Mouse (Mus musculus) heart, adult 2 months (tissue): Measurements from ENCODE around the gene Slc35f3. TPM values are rescaled to one million over a fixed set of nuclear protein-coding genes. Genes with fewer than 3 reads are reported as not detected.

ENCODE experiments used
- DNase-seq, 2 experiments: peaks; one replicate each; pipeline ENCODE4 v3.0.0; 2021
- H3K27ac ChIP-seq: fragments of 200-600 bp; 2 replicates; pipeline ENCODE4 v1.8.1; 2022
- H3K27me3 ChIP-seq: fragments of 200-500 bp; 2 replicates; pipeline ENCODE4 v1.6.1; 2012; ENCODE audit warnings: mild to moderate bottlenecking, low read length, inconsistent platforms, mixed read lengths; ENCODE audit not compliant: control insufficient read depth, insufficient read depth
- H3K36me3 ChIP-seq: fragments of 200-500 bp; 2 replicates; pipeline ENCODE4 v1.6.1; 2012; ENCODE audit warnings: low read length, inconsistent platforms; ENCODE audit not compliant: control insufficient read depth, insufficient read depth
- H3K4me1 ChIP-seq: fragments of 200-500 bp; 2 replicates; pipeline ENCODE4 v1.6.1; 2011; ENCODE audit warnings: low read length; ENCODE audit not compliant: control insufficient read depth, insufficient read depth
- H3K4me3 ChIP-seq: fragments of 200-600 bp; 2 replicates; pipeline ENCODE4 v1.8.1; 2022
- H3K79me2 ChIP-seq: fragments of 200-500 bp; replicated peaks from 2 replicates; pipeline ENCODE4 v1.6.1; 2012; ENCODE audit warnings: mild to moderate bottlenecking, inconsistent platforms, low read length, moderate library complexity, mixed read lengths; ENCODE audit not compliant: control insufficient read depth, insufficient read depth
- H3K9ac ChIP-seq: fragments of 200-500 bp; 2 replicates; pipeline ENCODE4 v1.6.1; 2012; ENCODE audit warnings: low read depth, mild to moderate bottlenecking, control low read depth, inconsistent platforms, low read length, mixed read lengths
- CTCF ChIP-seq: fragments of 200-600 bp; IDR thresholded peaks from 2 replicates; pipeline ENCODE4 v1.8.1; 2022; ENCODE audit warnings: antibody characterized with exemption, mild to moderate bottlenecking, moderate library complexity
- EP300 ChIP-seq: fragments of 200-500 bp; IDR thresholded peaks from 2 replicates; pipeline ENCODE4 v1.6.1; 2011; ENCODE audit warnings: low read depth, low read length, control low read depth; ENCODE audit not compliant: insufficient read depth
- POLR2A ChIP-seq: fragments of 200-500 bp; IDR thresholded peaks from 2 replicates; pipeline ENCODE4 v1.6.1; 2011; ENCODE audit warnings: mild to moderate bottlenecking, low read depth, low read length, control low read depth; ENCODE audit not compliant: insufficient read depth
- WGBS: fragments of 180-500 bp; shearing (Covaris S2); methylation state at CpG from one replicate; pipeline ENCODE4 v1.1.7; 2018; 5-methylcytosine and 5-hydroxymethylcytosine counted together
- intact Hi-C: fragments of 180-260 bp; cut with DNase I; formaldehyde crosslinking; loops from one replicate; pipeline ENCODE4 v1.15.1; 2025
- polyA plus RNA-seq: library from polyadenylated mRNA; depleted of rRNA; stranded (reverse); fragments of >200 nt; gene quantifications from 2 replicates; pipeline ENCODE4 v1.2.3, GENCODE M21; 2012
- total RNA-seq, 2 experiments: library from RNA; stranded (reverse); gene quantifications; 2 replicates each; pipeline ENCODE4 v1.2.3; 2021

Gene Slc35f3
- total and polyA plus RNA-seq, 3 experiments: not detected

GRCm38 (mm10) chr8:126291951-126292350, 6.4 kb upstream of the Slc35f3 start:
- Histone ChIP-seq H3K4me1 (no peaks in the 10 kb centered on the region), H3K36me3 (no peaks in the 10 kb centered on the region), H3K27ac (no peak overlapping the region), H3K9ac (no peak overlapping the region), H3K79me2 (no peaks in the 10 kb centered on the region), H3K4me3 (no peak overlapping the region), H3K27me3 (no peaks in the 10 kb centered on the region)
- no peak for TF ChIP-seq EP300
- TF ChIP-seq CTCF: no peak
- no peak for TF ChIP-seq POLR2A
- DNase-seq: no peak
- 69% methylated on average over 10 of the region's 10 CpGs for WGBS
- intact Hi-C loops: no loop called here

- intact Hi-C loops: loop anchor here (2.0 kb wide), 1 partner anchor 185 kb away; no protein-coding TSS in a partner anchor
- Histone ChIP-seq H3K27me3 (peaks cover 7% of the 10 kb centered on the region), H3K27ac (no peak overlapping the region), H3K4me1 (no peaks in the 10 kb centered on the region), H3K79me2 (no peaks in the 10 kb centered on the region), H3K9ac (no peak overlapping the region), H3K36me3 (no peaks in the 10 kb centered on the region), H3K4me3 (no peak overlapping the region)
- 29% methylated on average over 1 of the region's 1 CpGs for WGBS
- DNase-seq: no peak
- TF ChIP-seq CTCF (peak; percentile 79), EP300 (no peak)
Measured at GRCm38 (mm10) chr8:126297284-126297845, 993 bp upstream of the Slc35f3 start.

- Histone ChIP-seq H3K4me3 (no peak overlapping the region), H3K4me1 (no peaks in the 10 kb centered on the region), H3K79me2 (no peaks in the 10 kb centered on the region), H3K27ac (no peak overlapping the region), H3K36me3 (no peaks in the 10 kb centered on the region), H3K9ac (no peak overlapping the region), H3K27me3 (peaks cover 9% of the 10 kb centered on the region)
- no peak for TF ChIP-seq EP300
- no peak for TF ChIP-seq CTCF
- no peak for TF ChIP-seq POLR2A
- DNase-seq: no peak
- WGBS: 31% methylated on average over 7 of the region's 7 CpGs
- intact Hi-C loops: no loop called here
Measured at GRCm38 (mm10) chr8:126299333-126299732, 975 bp downstream of the Slc35f3 start.

GRCm38 (mm10) chr8:126300350-126300749, 2.0 kb downstream of the Slc35f3 start:
- no peaks in the 10 kb centered on the region for H3K4me1 ChIP-seq
- TF ChIP-seq POLR2A: no peak
- TF ChIP-seq EP300: no peak
- TF ChIP-seq CTCF: no peak
- H3K9ac ChIP-seq: no peak overlapping the region
- no peak for DNase-seq
- H3K27me3 ChIP-seq: peaks cover 9% of the 10 kb centered on the region
- intact Hi-C loops: no loop called here
- no peak overlapping the region for H3K27ac ChIP-seq
- WGBS: 88% methylated on average over 5 of the region's 5 CpGs
- H3K36me3 ChIP-seq: no peaks in the 10 kb centered on the region
- H3K79me2 ChIP-seq: no peaks in the 10 kb centered on the region
- H3K4me3 ChIP-seq: no peak overlapping the region

GRCm38 (mm10) chr8:126301580-126301979, 3.2 kb downstream of the Slc35f3 start:
- WGBS: 88% methylated on average over 6 of the region's 6 CpGs
- Histone ChIP-seq H3K4me3 (no peak overlapping the region), H3K27me3 (peaks cover 9% of the 10 kb centered on the region), H3K4me1 (no peaks in the 10 kb centered on the region), H3K79me2 (no peaks in the 10 kb centered on the region), H3K36me3 (no peaks in the 10 kb centered on the region), H3K9ac (no peak overlapping the region), H3K27ac (no peak overlapping the region)
- no peak for DNase-seq
- intact Hi-C loops: no loop called here
- no peak for TF ChIP-seq CTCF
- no peak for TF ChIP-seq EP300
- TF ChIP-seq POLR2A: no peak

GRCm38 (mm10) chr8:126307164-126307563, 8.8 kb downstream of the Slc35f3 start:
- TF ChIP-seq EP300: no peak
- no peak for TF ChIP-seq POLR2A
- TF ChIP-seq CTCF: no peak
- Histone ChIP-seq H3K4me1 (no peaks in the 10 kb centered on the region), H3K4me3 (no peak overlapping the region), H3K27ac (no peak overlapping the region), H3K27me3 (0 out of 2 replicates have a peak, but pooled peaks cover 2% of the 10 kb centered on the region), H3K9ac (no peak overlapping the region), H3K79me2 (no peaks in the 10 kb centered on the region), H3K36me3 (no peaks in the 10 kb centered on the region)
- DNase-seq: no peak
- intact Hi-C loops: no loop called here
- WGBS: 86% methylated on average over 9 of the region's 9 CpGs
